Mouse (Mus musculus) gastrocnemius, adult 2 months (tissue): ENCODE measurements around the gene Zfp869. TPM values are rescaled to one million over a fixed set of nuclear protein-coding genes. Genes with fewer than 3 reads are reported as not detected.
A peak's percentile ranks its signal among the peaks of the same experiment; 100 is the strongest.
"Not testable (repeated sequence)": the region's sequence is repeated elsewhere in the genome, so short reads cannot be mapped to it uniquely, and the experiment has no call there.

ENCODE experiments used
- DNase-seq: peaks from one replicate; pipeline ENCODE4 v3.0.0; 2022
- H3K27ac ChIP-seq: fragments of 200-600 bp; 2 replicates; pipeline ENCODE4 v1.8.1; 2022; ENCODE audit warnings: mild to moderate bottlenecking
- H3K4me3 ChIP-seq: fragments of 200-600 bp; 2 replicates; pipeline ENCODE4 v1.8.1; 2022; ENCODE audit warnings: mild to moderate bottlenecking, moderate library complexity
- CTCF ChIP-seq: fragments of 200-600 bp; IDR thresholded peaks from 2 replicates; pipeline ENCODE4 v1.8.1; 2022; ENCODE audit warnings: antibody characterized with exemption, mild to moderate bottlenecking, moderate library complexity
- intact Hi-C: fragments of 180-260 bp; cut with DNase I; formaldehyde crosslinking; loops from one replicate; pipeline ENCODE4 v1.15.1; 2025
- long read RNA-seq, 2 experiments: library from polyadenylated mRNA; stranded (forward); transcript quantifications; one replicate each; pipeline ENCODE4 v2.0.0; 2021
- total RNA-seq, 2 experiments: library from RNA; stranded (reverse); gene quantifications; 2 replicates each; pipeline ENCODE4 v1.2.3; 2021

The Zfp869 gene
- total RNA-seq, result 10 to 100 TPM; 15.0 to 15.9 TPM
- long read RNA-seq, experiment 1, partial matches to known transcripts, result 0 of 24 reads
- long read RNA-seq, experiment 1, other reads (novel, unspliced or antisense), result 24 of 24 reads
- long read RNA-seq, experiment 2, partial matches to known transcripts, result 1 of 19 reads
- long read RNA-seq, experiment 2, other reads (novel, unspliced or antisense), result 17 of 19 reads

DNA sequence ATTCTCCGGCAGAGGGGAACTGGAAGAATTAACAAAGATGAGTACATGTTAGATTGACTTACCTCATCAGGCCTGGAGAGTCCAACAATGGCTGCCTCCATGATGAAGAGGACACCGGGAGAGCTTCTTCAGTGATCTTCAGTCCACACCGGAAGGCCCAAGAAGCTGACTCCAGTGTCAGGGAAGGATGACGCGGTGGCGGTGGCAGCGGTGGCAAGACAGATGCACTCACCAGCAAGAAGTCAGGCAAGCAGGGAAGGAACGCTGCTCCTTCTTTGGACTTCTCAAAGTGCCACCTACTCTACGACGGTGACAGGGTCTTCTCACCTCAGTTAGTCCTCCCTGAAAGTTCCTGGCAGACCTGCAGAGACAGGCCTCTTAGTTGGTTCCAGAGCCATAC is at the start of gene Zfp869:
Gene Zfp869, minus strand, starts transcription at position 101 of the 400 bp plus-strand sequence.
- DNase-seq, H3K4me3 ChIP-seq, H3K27ac ChIP-seq, intact Hi-C loops: not testable (repeated sequence)

DNA sequence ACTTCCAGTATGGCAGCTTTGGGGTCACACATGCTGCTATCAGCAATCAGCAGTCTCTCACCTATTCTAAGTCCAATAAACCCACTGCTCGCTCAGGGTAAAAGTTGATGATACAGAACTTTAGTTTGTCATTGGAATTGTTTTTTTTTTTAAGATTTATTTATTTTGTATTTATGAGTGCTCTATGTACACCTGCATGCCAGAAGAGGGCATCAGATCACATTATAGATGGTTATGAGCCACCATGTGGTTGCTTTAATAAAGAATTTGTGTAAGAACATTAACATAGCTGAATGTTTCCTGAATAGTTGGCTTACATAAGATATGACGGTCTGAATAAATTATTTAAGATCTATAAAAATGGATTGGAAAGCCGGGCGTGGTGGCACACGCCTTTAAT is 47.8 kb upstream of the Zfp869 start:
- no peak for DNase-seq
- H3K27ac ChIP-seq, result no peak overlapping the region
- intact Hi-C loops, result no loop called here
- no peak overlapping the region for H3K4me3 ChIP-seq
- TF ChIP-seq CTCF, result no peak

DNA sequence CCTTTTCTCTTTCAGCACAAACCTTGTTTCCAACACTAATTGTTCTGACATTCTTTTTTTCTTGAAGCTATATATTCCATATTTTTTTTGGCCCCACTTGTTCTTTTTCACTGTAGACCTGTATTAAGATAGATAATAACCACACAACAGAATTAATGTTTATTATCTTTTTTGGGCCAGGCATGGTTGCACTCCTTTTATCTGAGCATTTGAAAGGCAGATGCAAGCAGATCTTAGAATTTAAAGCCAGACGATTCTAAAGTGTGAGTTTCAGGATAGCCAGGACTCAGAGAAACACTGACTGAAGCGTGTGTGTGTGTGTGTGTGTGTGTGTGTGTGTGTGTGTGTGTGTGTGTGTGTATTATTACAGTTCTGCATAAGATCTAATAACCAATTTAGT is 41.9 kb upstream of the Zfp869 start:
- TF ChIP-seq CTCF, result no peak
- H3K4me3 ChIP-seq, result no peak overlapping the region
- no peak for DNase-seq
- intact Hi-C loops, result no loop called here
- H3K27ac ChIP-seq, result no peak overlapping the region

DNA sequence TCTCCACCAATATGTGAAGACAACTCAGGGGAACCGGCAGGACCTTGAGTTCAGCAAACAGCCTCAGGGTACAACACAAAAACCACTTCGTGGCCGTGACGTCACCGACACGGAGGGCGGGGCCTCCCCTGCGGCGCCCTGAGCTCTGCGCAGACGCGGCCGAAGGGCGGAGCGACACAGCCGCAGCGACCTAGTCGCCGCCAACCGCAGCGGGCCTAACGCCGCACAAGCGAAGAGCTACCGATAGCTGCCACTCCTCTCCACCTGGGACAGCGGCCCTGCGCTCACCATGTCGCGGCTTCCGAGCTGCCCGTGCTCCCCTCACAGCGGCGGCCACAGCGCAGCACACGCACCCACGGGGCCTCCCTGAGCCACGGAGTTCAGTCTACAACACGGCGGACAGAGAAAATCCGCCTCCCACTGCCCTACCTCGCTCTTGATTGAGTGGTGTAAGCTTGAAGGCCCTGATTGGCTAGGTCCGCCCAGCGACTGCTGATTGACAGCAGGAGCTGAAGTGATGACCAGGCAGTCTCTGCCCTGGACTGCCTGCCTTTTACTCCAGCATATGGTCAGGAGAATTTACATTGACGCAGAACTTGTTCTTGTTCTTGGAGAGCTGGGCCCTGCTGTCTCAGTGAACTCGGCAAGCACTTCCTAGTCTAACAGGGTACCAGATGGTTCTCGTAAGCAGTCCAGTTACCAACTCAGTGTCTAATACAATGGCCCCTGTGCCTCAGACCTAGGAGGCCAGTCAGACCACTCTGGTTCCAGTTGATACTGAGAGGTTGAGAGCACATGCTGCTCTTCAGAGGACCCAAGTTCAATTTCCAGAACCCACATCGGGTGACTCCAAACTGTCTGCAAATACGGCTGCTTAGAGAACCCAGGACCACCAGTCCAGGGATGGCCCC is 39.3 kb upstream of the Zfp869 start, which contains the start of gene Zfp963:
Gene Zfp963, minus strand, starts transcription at position 427 of the 911 bp plus-strand sequence.
- Histone ChIP-seq H3K27ac (peak within 1 kb of the TSS; percentile 100), H3K4me3 (peak within 1 kb of the TSS; percentile 90)
- intact Hi-C loops, result loop anchor here (2.0 to 10.0 kb wide), 2 partner anchors 33 to 125 kb away; partner anchors contain the start of gene Zfp868
- DNase-seq, result peak; percentile 97
- no peak for TF ChIP-seq CTCF

DNA sequence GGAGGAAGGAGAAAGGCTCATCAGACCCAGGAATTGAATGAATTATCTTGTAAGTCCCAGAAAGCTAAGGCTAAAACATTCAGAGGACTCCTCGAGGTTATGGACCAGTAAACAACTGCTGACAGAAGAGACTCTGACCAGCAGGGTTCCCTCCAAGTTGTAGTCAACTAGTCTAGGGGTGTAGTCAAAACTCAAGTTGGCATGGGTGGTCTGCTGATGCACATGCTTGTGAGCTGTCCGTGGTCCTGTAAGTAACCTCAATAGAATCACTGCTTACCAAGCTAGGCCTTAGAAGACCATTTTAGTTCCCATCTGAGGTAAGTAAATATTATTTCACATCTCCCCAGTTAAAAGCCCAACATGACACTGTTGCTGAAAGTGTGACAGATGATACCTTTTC is 30.7 kb upstream of the Zfp869 start:
- Histone ChIP-seq H3K27ac (no peak overlapping the region), H3K4me3 (no peak overlapping the region)
- no peak for DNase-seq
- intact Hi-C loops, result loop anchor here (10.0 kb wide), 1 partner anchor 116 kb away; the partner anchor contains the start of gene Zfp868
- TF ChIP-seq CTCF, result no peak

DNA sequence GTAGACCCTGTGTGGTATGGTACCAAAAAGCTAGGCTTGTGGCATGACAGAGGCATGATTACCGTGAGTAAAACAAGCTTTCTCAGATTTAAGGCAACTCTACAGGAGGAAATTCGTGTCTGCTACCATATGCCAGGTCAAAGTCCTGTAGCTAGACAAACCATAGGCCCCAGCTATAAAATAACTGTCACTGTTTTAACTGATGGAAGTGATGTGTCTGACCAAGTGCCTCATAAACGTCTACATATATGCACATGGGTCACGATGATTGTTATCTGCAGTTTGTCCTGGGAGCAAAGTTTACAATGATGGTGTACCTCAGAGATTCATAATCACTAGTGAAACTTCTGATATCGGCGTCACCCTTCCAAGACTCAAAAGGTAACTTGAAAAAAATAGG is 30.2 kb upstream of the Zfp869 start:
- TF ChIP-seq CTCF, result no peak
- H3K27ac ChIP-seq, result no peak overlapping the region
- no peak overlapping the region for H3K4me3 ChIP-seq
- intact Hi-C loops, result loop anchor here (10.0 kb wide), 1 partner anchor 116 kb away; the partner anchor contains the start of gene Zfp868
- DNase-seq, result no peak

DNA sequence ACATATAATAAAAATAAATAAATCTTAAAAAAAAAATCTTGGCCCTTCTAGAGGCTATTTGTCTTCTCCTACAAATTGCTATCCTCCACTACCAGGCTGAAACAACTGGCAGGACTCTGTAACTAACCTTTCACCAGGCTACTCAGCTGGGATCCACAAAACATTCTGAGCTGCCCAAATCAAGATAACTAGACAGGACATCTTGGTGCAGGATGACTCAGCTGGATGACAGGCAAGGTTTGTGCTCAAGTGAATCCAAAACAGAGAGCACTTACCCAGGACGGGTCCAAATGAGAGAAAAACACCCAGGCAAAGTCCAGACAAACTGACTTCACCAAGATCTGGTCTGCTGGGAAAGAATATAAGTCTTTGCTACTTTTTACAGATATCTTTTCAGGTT is 25.0 kb upstream of the Zfp869 start:
- DNase-seq, result no peak
- TF ChIP-seq CTCF, result no peak
- H3K27ac ChIP-seq, result no peak overlapping the region
- intact Hi-C loops, result no loop called here
- H3K4me3 ChIP-seq, result no peak overlapping the region

DNA sequence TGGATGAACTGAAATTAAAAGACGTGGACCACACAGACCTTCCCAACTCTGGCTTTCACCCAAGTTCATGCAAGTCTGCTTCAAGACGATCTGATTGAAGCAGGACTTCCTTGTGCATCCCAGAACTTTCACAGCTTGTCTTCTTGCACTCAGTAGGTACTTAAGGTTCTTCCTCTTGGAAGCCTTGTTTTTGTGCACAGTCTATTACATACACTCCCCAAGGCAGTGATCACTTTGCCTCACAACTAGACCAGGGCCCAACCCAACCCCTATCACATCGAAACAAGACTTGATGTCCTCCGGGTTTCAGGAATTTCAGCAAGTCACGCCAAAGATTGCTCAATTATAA is 6.7 kb upstream of the Zfp869 start:
- H3K27ac ChIP-seq, result peak overlapping the region; percentile 99
- intact Hi-C loops, result loop anchor here (2.0 to 5.0 kb wide), 2 partner anchors 32 to 75 kb away; partner anchors contain the start of genes Atp13a1, Zfp866 and Zfp963
- no peak for TF ChIP-seq CTCF
- H3K4me3 ChIP-seq, result peak overlapping the region; percentile 100
- no peak for DNase-seq

DNA sequence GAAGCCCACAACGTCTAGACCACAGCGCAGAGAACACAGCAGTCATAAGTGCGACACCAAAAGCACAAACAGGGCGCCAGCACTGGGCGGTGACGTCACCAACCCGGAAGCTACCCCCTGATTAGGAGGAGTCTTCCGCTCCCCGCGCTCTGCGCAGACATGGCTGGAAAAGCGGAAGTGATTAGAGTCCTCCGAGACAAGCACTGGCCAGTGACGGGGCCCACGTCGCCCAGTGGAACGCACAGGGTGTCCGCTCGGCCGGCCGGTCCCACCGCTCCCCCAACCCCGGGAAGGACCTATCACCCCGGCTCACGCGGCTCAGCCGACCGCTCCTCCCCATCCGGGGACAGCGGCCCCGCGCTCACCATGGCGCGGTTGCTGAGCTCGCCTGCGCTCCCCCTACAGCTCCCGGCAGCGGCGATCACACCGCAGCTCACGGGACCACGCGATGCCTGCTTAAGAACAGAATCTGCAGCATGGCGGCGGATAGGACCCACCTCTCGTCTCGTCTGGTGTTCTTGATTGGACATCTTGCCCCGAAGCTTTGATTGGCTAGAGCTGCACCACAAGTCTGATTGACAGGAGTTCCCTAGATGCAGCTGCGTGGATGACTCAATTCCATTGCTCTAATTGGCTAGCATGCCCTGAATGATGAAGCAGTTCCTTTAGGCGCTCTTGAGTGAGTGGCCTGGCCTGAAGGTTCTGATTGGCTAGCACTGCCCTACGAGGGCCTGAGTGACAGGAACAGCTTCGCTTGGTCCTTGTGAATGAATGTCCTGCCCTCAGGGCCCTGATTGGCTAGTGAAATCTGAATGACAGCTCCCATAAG is 6.1 kb upstream of the Zfp869 start:
- peak; percentile 96 for DNase-seq
- intact Hi-C loops, result loop anchor here (1.0 to 5.0 kb wide), 3 partner anchors 32 to 91 kb away; partner anchors contain the start of genes Atp13a1, Zfp866, Zfp868 and Zfp963
- no peak for TF ChIP-seq CTCF
- Histone ChIP-seq H3K27ac (peak overlapping the region; percentile 99), H3K4me3 (peak overlapping the region; percentile 100)

DNA sequence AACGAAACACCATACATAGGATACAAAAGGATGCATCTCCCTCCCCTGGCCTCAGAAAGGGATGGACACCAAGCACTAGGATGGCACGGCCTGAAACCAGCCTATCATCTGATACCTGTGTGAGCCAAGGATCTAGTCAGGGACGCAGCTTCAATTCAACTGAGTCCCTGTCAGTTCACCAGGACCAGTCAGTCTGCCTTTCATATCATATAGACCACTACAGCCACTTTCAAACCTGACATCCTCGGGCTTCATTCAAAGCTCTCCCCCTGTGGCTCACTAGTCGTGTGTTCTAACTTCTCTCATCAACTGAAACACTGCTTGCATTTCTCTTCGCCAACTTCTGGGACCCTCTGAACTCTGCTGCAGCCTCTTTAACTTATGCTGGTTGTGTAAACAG is 4.8 kb upstream of the Zfp869 start:
- TF ChIP-seq CTCF, result no peak
- peak overlapping the region; percentile 100 for H3K4me3 ChIP-seq
- DNase-seq, result no peak
- intact Hi-C loops, result loop anchor here (5.0 kb wide), 1 partner anchor 77 kb away; the partner anchor contains the start of genes Atp13a1 and Zfp866
- peak overlapping the region; percentile 99 for H3K27ac ChIP-seq

DNA sequence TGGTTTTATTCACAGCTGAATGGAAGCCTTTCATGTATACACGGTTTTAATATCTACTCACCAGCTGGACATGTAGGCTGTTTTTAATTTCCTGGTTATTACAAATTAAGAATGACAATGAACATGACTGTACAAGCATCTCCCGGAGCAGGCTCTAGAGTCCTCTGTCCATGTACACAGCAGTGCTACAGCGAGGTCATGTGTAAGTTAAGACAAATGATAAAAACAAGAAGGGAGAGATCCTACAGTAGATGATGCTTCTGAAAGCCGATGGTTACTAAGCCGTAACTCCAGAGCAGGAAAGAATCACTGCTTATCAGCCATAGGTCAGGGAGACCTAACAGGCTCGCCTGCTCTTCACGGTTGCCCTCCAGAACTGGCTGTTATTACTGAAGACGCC is 3.0 kb upstream of the Zfp869 start:
- TF ChIP-seq CTCF, result no peak
- intact Hi-C loops, result no loop called here
- no peak overlapping the region for H3K27ac ChIP-seq
- no peak for DNase-seq
- H3K4me3 ChIP-seq, result no peak overlapping the region

DNA sequence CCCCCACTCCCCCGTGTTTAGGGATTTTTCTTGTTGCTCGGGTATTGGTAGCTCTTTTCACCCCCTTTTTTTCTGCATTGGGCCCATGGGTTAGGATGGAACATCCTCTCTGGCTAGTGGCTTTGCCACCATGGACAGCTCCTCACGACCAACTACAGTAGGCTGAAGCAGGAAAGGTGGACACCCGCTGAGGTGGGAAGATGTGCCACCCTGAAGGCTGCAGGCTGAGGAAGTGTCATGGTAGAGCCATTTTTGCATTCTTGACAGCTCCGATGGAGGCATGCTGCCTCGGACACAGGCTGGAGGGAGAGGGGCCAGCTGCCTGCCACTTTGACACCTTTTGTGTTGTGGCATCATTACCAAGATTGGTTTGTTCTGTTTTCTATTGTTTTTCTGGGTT is 8.7 kb downstream of the Zfp869 start:
- no peak overlapping the region for H3K4me3 ChIP-seq
- DNase-seq, result no peak
- H3K27ac ChIP-seq, result no peak overlapping the region
- intact Hi-C loops, result no loop called here
- TF ChIP-seq CTCF, result no peak

DNA sequence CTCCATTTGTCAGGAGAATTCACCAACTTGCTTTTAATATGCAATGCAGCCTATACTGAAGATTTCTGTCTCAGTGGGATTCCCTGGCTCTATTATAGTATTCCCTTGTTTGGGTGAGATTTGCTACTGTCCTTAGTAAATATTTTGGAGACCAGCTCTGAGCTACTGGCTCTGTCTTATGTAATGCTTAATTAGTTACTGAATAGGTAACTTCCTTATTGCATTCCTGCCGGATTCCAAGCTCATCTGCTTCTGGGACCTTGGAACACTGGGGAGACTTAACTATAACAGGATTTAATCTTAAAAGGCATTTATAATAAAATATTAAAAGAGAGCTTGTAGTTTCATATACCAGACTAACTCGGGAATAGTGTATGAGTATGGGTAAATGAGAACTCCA is 45.5 kb downstream of the Zfp869 start:
- DNase-seq, H3K27ac ChIP-seq, H3K4me3 ChIP-seq, intact Hi-C loops: not testable (repeated sequence)
